Mouse (Mus musculus): Measurements from ENCODE around the gene Inpp5b. TPM values are rescaled to one million over a fixed set of nuclear protein-coding genes. Genes with fewer than 3 reads are reported as not detected.

Gene Inpp5b
- polyA plus RNA-seq, 1 experiment from 2014 or later, result 58.2 TPM

DNA sequence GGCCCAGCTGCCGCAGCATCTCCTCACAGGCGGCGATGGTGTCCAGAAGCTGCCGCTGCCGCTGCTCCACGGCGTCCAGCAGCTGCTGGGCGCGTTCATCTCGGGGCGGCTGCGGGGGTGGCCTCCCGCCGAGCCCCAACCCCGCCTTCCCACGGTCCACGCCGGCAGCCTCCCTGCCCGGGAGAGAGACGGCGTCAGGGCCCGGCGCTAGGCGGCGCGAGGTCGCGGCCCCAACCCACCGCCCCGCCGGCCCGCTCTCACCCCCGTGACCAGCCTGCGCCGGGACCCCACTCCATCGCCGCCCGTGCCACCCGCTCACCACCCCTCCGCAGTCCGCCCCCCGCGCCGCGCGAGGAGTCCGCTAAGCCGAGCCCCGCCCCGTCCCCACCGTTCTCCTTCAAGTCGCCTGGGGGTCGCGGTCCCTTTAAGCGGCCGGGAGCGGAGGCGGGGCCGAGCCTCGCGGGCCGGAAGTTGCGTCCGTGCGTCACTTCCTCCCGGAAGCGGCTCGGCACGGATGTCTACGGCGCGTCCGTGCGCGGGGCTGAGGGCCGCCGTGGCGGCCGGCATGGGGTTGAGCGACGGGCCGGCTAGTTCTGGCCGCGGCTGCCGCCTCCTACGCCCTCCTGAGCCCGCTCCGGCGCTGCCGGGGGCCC is 108.7 kb downstream of the Inpp5b start, which contains the start of gene Yrdc:
Gene Yrdc (plus strand): TSS at position 419 of the 653 bp plus-strand sequence.
- peak within 1 kb of the TSS; percentile 97 for H3K4me2 ChIP-seq
- no peaks in the 10 kb centered on the region for H3K27me3 ChIP-seq (replicated peaks; ENCODE audit: control insufficient read depth, insufficient read depth, low read length)
- H3K27ac ChIP-seq (ENCODE audit: low read depth, low read length), result peak within 1 kb of the TSS; percentile 83
- peak; percentile 90 for ATAC-seq (replicated peaks; ENCODE audit: low FRiP score)
- WGBS, result under 1% methylated on average over 90 of the region's 90 CpGs
- H3K4me1 ChIP-seq (replicated peaks; ENCODE audit: control insufficient read depth, insufficient read depth, low read length), result peaks cover 13% of the 10 kb centered on the region
- H3K36me3 ChIP-seq (ENCODE audit: control insufficient read depth, insufficient read depth, low read length), result peaks cover 20% of the 10 kb centered on the region
- H3K9me3 ChIP-seq (ENCODE audit: control insufficient read depth, low read length), result no peaks in the 10 kb centered on the region
- peak; percentile 95 for DNase-seq (ENCODE audit: low spot score)
- peak within 1 kb of the TSS; percentile 90 for H3K4me3 ChIP-seq (ENCODE audit: low read depth, low read length)
- peak within 1 kb of the TSS; percentile 95 for H3K9ac ChIP-seq (ENCODE audit: low read depth, low read length)

MicroRNAs encoded within 50 kb of the gene (microRNA counts, 519-probe panel; counts per million panel counts)
- microRNA mmu-miR-697 (not detected), microRNA mmu-miR-698 (not detected)

Small RNA genes within 50 kb of the gene (microRNA-seq; reads per million reads assigned to microRNA genes)
- gene Gm24721 (ENCODE audit: borderline number of aligned reads) (not detected), gene Mir697 (ENCODE audit: borderline number of aligned reads) (not detected), gene Mir698 (ENCODE audit: borderline number of aligned reads) (not detected)

Other genes starting within 250 kb of the Inpp5b start
- gene 3100002H09Rik, start 131.0 kb upstream of the Inpp5b start, polyA plus RNA-seq (2014; fragmentation: Nextera tagmentation; extraction: Ambion mirVana), result not detected in 2 replicates
- 0.16 and 0.21 TPM in 2 replicates for gene Pou3f1, start 85.0 kb upstream of the Inpp5b start, polyA plus RNA-seq (2014; fragmentation: Nextera tagmentation; extraction: Ambion mirVana)
- gene Utp11, start 48.2 kb upstream of the Inpp5b start, polyA plus RNA-seq (2014; fragmentation: Nextera tagmentation; extraction: Ambion mirVana), result 73.3 and 80.5 TPM in 2 replicates
- 5.1 and 6.8 TPM in 2 replicates for gene Fhl3, start 41.1 kb upstream of the Inpp5b start, polyA plus RNA-seq (2014; fragmentation: Nextera tagmentation; extraction: Ambion mirVana)
- gene Sf3a3, start 27.1 kb upstream of the Inpp5b start, polyA plus RNA-seq (2014; fragmentation: Nextera tagmentation; extraction: Ambion mirVana), result 172 and 182 TPM in 2 replicates
- gene Mtf1, start 60.3 kb downstream of the Inpp5b start, polyA plus RNA-seq (2014; fragmentation: Nextera tagmentation; extraction: Ambion mirVana), result 21.2 and 24.2 TPM in 2 replicates
- gene Yrdc, start 108.8 kb downstream of the Inpp5b start, polyA plus RNA-seq (2014; fragmentation: Nextera tagmentation; extraction: Ambion mirVana), result 43.5 and 49.2 TPM in 2 replicates
- 25.5 and 26.2 TPM in 2 replicates for gene 1110065P20Rik, start 109.3 kb downstream of the Inpp5b start, polyA plus RNA-seq (2014; fragmentation: Nextera tagmentation; extraction: Ambion mirVana)
- gene Maneal, start 120.3 kb downstream of the Inpp5b start, polyA plus RNA-seq (2014; fragmentation: Nextera tagmentation; extraction: Ambion mirVana), result 0.18 and 0.23 TPM in 2 replicates
- 0.08 TPM in 1 of 2 replicates, not detected in the other for gene Epha10, start 139.0 kb downstream of the Inpp5b start, polyA plus RNA-seq (2014; fragmentation: Nextera tagmentation; extraction: Ambion mirVana)
- gene 9930104L06Rik, start 195.2 kb downstream of the Inpp5b start, polyA plus RNA-seq (2014; fragmentation: Nextera tagmentation; extraction: Ambion mirVana), result 3.5 and 4.1 TPM in 2 replicates
- gene Cdca8, start 197.5 kb downstream of the Inpp5b start, polyA plus RNA-seq (2014; fragmentation: Nextera tagmentation; extraction: Ambion mirVana), result 190 and 201 TPM in 2 replicates
- 4.9 and 5.2 TPM in 2 replicates for gene Rspo1, start 244.6 kb downstream of the Inpp5b start, polyA plus RNA-seq (2014; fragmentation: Nextera tagmentation; extraction: Ambion mirVana)